Mouse (Mus musculus): ENCODE measurements around the gene 2410015M20Rik. TPM values are rescaled to one million over a fixed set of nuclear protein-coding genes. Genes with fewer than 3 reads are reported as not detected.

Gene 2410015M20Rik
- polyA plus RNA-seq, 1 experiment from 2014 or later: 259 TPM

GRCm38 (mm10) chr17:56585171-56585821 lies 24.3 kb downstream of the 2410015M20Rik start:
- H3K27ac ChIP-seq (ENCODE audit: low read depth): peak overlapping the region; percentile 99
- no peaks in the 10 kb centered on the region for H3K27me3 ChIP-seq (ENCODE audit: insufficient read depth, low read length)
- peak overlapping the region; percentile 75 for H3K4me2 ChIP-seq (ENCODE audit: low read depth, low read length)
- peaks cover 32% of the 10 kb centered on the region for H3K4me1 ChIP-seq (ENCODE audit: insufficient read depth)
- ATAC-seq: peak; percentile 6
- peak overlapping the region; percentile 84 for H3K4me3 ChIP-seq (ENCODE audit: low read depth, low read length)
- WGBS (ENCODE audit: insufficient replicate concordance): under 1% methylated on average over 61 of the region's 61 CpGs
- DNase-seq: peak; percentile 73
- no peaks in the 10 kb centered on the region for H3K9me3 ChIP-seq (ENCODE audit: low read length)
- no peak for TF ChIP-seq CTCF (IDR thresholded peaks at IDR 0.05; ENCODE audit: low read depth)
- TF ChIP-seq EP300 (IDR thresholded peaks at IDR 0.05; ENCODE audit: low read depth): no peak
- peaks cover 63% of the 10 kb centered on the region for H3K36me3 ChIP-seq (replicated peaks; ENCODE audit: insufficient read depth, low read length)
- peak overlapping the region; percentile 94 for H3K9ac ChIP-seq (replicated peaks)

GRCm38 (mm10) chr17:56584257-56585130 lies 25.1 kb downstream of the 2410015M20Rik start, which contains the start of the genes Safb2 and Safb:
Gene Safb2, minus strand, starts transcription at chr17:56584585.
Gene Safb, plus strand, starts transcription at chr17:56584825.
- Histone ChIP-seq H3K4me2 (ENCODE audit: low read depth, low read length) (peak within 1 kb of the TSS; percentile 89), H3K36me3 (replicated peaks; ENCODE audit: insufficient read depth, low read length) (peaks cover 65% of the 10 kb centered on the region), H3K4me3 (ENCODE audit: low read depth, low read length) (peak within 1 kb of the TSS; percentile 84), H3K27ac (ENCODE audit: low read depth) (peak within 1 kb of the TSS; percentile 99), H3K9ac (replicated peaks) (peak within 1 kb of the TSS; percentile 97), H3K9me3 (ENCODE audit: low read length) (no peaks in the 10 kb centered on the region), H3K27me3 (ENCODE audit: insufficient read depth, low read length) (no peaks in the 10 kb centered on the region), H3K4me1 (ENCODE audit: insufficient read depth) (peaks cover 32% of the 10 kb centered on the region)
- WGBS (ENCODE audit: insufficient replicate concordance): 1% methylated on average over 94 of the region's 101 CpGs
- DNase-seq (peak; percentile 98), ATAC-seq (peak; percentile 92)
- TF ChIP-seq EP300 (IDR thresholded peaks at IDR 0.05; ENCODE audit: low read depth) (no peak), CTCF (IDR thresholded peaks at IDR 0.05; ENCODE audit: low read depth) (peak; percentile 19; the same call in 1 of the 2 replicates)

- ATAC-seq: peak; percentile 27
- Histone ChIP-seq H3K9me3 (ENCODE audit: low read length) (no peaks in the 10 kb centered on the region), H3K27me3 (ENCODE audit: insufficient read depth, low read length) (no peaks in the 10 kb centered on the region), H3K4me3 (ENCODE audit: low read depth, low read length) (peak overlapping the region; percentile 84), H3K4me2 (ENCODE audit: low read depth, low read length) (peak overlapping the region; percentile 89), H3K9ac (replicated peaks) (peak overlapping the region; percentile 97), H3K36me3 (replicated peaks; ENCODE audit: insufficient read depth, low read length) (peaks cover 65% of the 10 kb centered on the region), H3K27ac (ENCODE audit: low read depth) (peak overlapping the region; percentile 99), H3K4me1 (ENCODE audit: insufficient read depth) (peaks cover 32% of the 10 kb centered on the region)
- no peak for TF ChIP-seq CTCF (IDR thresholded peaks at IDR 0.05; ENCODE audit: low read depth)
- no peak for TF ChIP-seq EP300 (IDR thresholded peaks at IDR 0.05; ENCODE audit: low read depth)
- DNase-seq: no peak
- WGBS (ENCODE audit: insufficient replicate concordance): under 1% methylated on average over 33 of the region's 33 CpGs
Observed at GRCm38 (mm10) chr17:56583611-56584256, 25.8 kb downstream of the 2410015M20Rik start.

GRCm38 (mm10) chr17:56583071-56583470 lies 26.5 kb downstream of the 2410015M20Rik start:
- peak overlapping the region; percentile 89 for H3K4me2 ChIP-seq (ENCODE audit: low read depth, low read length)

GRCm38 (mm10) chr17:56572939-56573338 lies 36.6 kb downstream of the 2410015M20Rik start:
- DNase-seq (no peak), ATAC-seq (peak; percentile 33; the same call in 1 of the 2 replicates)
- no peaks in the 10 kb centered on the region for H3K27me3 ChIP-seq (ENCODE audit: insufficient read depth, low read length)
- 88% methylated on average over 3 of the region's 3 CpGs for WGBS (ENCODE audit: insufficient replicate concordance)
- H3K9me3 ChIP-seq (ENCODE audit: low read length): no peaks in the 10 kb centered on the region
- no peak overlapping the region for H3K4me3 ChIP-seq (ENCODE audit: low read depth, low read length)
- no peak overlapping the region for H3K4me2 ChIP-seq (ENCODE audit: low read depth, low read length)
- H3K4me1 ChIP-seq (ENCODE audit: insufficient read depth): 0 out of 2 replicates have a peak, but pooled peaks cover 3% of the 10 kb centered on the region
- peaks cover 89% of the 10 kb centered on the region for H3K36me3 ChIP-seq (replicated peaks; ENCODE audit: insufficient read depth, low read length)
- no peak overlapping the region for H3K27ac ChIP-seq (ENCODE audit: low read depth)
- TF ChIP-seq EP300 (IDR thresholded peaks at IDR 0.05; ENCODE audit: low read depth): no peak
- TF ChIP-seq CTCF (IDR thresholded peaks at IDR 0.05; ENCODE audit: low read depth): no peak
- H3K9ac ChIP-seq (replicated peaks): no peak overlapping the region

More at GRCm38 (mm10) chr17:56583071-56583470, 26.5 kb downstream of the 2410015M20Rik start:
- Histone ChIP-seq H3K36me3 (replicated peaks; ENCODE audit: insufficient read depth, low read length) (peaks cover 65% of the 10 kb centered on the region), H3K4me3 (ENCODE audit: low read depth, low read length) (peak overlapping the region; percentile 84), H3K27ac (ENCODE audit: low read depth) (peak overlapping the region; percentile 99), H3K4me1 (ENCODE audit: insufficient read depth) (peaks cover 32% of the 10 kb centered on the region), H3K27me3 (ENCODE audit: insufficient read depth, low read length) (no peaks in the 10 kb centered on the region), H3K9me3 (ENCODE audit: low read length) (no peaks in the 10 kb centered on the region), H3K9ac (replicated peaks) (peak overlapping the region; percentile 97)
- DNase-seq: no peak
- no peak for ATAC-seq
- WGBS (ENCODE audit: insufficient replicate concordance): 59% methylated on average over 1 of the region's 1 CpGs
- TF ChIP-seq EP300 (IDR thresholded peaks at IDR 0.05; ENCODE audit: low read depth): no peak
- no peak for TF ChIP-seq CTCF (IDR thresholded peaks at IDR 0.05; ENCODE audit: low read depth)
